Mouse (Mus musculus) skeletal muscle tissue, adult 2 months (tissue): ENCODE results near the gene Nr4a2.

Source experiments
- DNase-seq: peaks from one replicate; pipeline ENCODE4 v3.0.0-alpha.2; 2012; ENCODE audit warnings: low read depth, low spot score

Nr4a2 gene

DNA sequence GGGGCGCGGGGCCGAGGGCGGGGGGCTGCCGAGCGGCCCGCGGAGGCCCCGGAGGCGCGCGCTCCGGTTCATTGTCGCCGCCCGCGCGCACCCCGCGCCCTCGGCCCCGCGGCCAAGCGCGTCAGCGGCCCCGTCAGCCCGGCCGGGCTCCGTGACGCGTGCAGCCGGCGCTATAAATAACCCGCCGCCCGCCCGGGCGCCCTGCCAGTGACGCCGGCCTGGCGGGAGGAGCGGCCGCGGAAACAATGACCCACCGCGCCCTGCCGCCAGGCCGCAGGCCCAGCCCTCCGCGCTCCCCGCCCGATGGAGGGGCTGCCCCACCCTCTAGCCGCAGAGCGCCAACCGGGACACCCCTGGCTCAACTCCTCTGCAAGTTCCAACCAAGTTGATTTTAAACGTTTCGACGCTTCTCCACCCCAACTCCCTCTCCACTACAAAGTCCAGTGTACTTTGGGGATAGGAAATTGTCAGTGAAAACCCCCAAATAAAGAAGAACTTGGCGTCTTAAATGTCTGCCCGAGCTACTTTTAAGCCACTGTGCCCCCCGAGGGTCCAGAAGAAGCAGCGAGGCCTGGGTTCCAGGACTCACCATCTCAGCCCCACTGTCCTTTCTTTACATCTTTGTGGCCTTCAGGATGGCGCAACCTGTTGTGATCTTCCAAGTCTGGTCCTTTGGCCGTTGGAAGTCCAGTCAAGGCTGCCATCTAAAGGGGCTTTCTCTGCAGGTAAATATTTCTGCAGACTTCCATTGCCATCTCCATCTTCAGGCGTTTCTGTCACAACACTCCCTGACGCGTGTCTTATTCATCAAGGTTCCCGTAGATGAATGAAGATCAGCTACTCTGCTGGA lies at the start of gene Nr4a2:
Gene Nr4a2 (minus strand): TSS at position 13 of the 850 bp plus-strand sequence.
- peak; percentile 83 for DNase-seq

DNA sequence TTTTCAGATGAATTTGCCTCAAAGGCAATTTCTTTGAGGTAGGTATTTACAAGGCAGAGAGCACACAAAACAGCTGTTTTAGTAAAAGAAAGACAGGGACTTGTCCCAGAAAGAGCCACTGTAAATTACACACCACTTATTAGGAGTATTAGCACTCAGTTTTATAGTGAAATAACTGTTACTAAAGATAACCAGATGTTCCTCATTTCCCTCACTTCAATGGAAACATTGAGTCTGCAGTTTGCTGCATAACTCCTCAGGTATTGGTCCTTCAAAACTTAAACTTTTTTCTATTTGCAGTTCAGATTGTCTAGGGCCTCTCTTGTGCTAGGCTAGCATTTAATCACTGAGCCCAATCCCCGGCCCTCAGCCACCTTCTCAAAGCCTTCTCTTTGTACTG lies 41.6 kb upstream of the Nr4a2 start:
- no peak for DNase-seq

DNA sequence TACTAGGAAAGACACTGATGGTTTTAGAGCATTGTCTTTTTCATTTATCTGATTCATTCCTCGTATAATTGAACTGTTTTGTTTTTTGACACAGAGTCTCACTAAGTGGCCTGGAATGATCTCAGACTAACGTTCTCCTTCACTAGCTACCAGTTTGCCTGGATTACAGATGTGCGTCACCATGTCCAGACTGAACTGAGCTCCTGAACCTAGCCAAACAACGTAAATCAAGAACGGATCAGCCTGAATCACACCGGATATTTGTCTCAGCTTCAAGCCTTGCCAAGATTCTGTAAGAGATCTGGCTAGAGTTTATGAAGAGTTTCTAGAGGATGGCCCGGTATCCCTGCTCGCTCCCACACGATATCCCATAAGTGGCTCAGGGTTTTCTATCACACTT lies 33.0 kb upstream of the Nr4a2 start:
- peak; percentile 37 for DNase-seq

DNA sequence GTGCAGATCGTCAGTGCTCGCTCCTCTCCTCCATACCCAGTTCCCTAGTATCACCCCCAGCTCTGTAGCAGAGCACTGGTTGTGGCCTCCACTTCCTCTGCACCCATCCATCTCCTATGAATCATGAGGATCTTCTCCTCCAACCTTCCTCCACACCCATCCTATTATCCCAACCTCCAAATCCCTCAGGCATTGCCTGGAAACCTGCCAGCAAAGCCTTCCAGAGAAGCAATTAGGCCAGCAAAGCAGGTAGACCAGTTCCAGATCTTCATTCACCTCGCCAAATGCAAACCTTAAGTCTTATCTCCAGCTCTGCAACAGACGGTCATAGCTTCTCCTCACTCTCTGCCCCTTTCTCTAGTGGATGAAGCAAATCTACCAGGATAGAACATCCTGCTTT lies 26.0 kb upstream of the Nr4a2 start:
- DNase-seq = no peak

DNA sequence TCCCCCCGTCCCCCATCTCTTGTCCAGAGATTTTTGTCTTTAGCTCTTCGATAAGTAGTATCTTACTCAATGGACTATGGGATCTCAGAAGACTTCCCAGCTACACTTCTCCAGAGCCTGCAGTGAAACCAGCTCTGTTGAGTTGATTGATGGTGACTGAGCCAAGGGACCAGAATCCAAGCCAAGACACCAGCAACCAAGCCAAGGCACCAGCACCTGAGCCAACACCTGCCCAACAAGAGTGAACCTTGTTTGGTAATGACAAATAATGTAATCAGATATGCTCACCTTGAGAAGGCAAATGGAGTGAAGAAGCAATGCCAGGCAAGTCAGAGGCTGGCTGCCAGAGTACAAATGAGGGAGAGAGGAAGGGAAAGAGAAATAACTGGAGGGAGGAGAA lies 24.4 kb upstream of the Nr4a2 start:
- no peak for DNase-seq

DNA sequence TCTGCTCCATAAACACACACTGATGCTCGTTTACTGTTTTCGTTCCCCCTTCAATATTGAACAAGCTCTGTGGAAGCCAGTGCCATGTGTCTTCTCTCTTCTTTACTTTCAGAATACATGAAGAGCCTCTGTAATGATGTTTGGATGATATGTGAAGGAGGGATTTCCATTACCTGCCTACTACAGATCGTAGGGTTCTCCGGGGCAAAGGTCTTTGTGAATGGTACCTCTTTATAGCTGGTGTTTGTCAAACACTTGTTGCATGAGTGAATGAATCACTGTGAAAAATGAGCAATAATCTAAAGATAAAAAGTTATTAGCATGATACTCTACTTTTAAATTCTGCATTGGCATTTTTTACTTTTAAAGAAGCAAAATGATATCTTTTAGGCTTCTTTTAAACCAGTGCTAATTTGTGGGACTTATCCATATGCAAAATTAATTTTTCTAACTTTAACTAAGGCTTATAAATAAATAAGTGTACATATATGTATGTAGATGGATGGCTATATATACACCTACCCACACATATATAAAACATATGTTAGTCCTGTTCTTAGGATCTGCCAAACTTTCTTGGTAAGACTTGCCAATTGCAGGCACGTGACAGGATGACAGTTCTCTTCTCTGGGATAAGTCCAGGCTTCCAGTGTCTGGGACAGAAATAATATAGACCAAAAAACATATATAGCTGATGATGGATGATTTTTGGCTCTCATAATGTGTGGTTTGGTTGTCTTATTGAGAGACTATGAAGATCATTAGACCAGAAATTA lies 22.0 kb upstream of the Nr4a2 start:
- no peak for DNase-seq

DNA sequence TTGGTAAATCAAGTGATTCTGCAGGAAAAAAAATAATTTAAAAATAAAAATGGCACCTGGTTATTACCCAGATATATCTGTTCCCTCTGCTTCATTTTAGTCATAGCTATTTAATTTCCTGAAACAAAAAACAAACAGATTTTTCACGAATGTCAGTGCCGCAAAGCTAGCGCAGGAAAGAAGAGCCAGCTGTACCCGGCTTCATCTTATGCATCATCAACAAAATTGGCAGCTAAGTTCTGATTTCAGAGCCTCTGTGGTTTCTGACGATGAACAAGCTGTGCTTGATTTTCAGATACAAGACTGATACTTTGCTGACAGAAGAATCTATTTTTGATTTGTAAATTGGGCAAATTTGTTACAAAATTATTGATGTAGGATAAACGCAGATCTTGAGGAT lies 14.8 kb upstream of the Nr4a2 start:
- DNase-seq = no peak

DNA sequence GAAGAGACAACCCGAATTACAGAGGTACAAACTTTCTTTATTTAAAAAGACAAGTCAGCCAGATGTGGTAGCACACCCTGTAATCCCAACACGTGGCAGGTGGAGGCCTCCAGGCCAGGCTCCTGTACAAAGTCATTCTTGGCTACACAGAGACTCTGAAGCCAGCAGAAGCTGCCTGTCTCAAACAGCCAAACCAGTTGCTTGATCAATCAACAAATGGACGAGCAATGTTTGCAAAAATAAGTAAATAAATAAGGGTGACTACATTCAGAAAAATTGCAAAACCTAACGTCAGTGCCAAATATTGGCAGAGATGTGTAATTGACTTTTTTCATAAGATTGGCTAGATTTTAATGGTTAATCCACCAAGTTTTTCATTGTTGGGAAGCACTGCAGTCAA lies 3.7 kb upstream of the Nr4a2 start:
- no peak for DNase-seq

DNA sequence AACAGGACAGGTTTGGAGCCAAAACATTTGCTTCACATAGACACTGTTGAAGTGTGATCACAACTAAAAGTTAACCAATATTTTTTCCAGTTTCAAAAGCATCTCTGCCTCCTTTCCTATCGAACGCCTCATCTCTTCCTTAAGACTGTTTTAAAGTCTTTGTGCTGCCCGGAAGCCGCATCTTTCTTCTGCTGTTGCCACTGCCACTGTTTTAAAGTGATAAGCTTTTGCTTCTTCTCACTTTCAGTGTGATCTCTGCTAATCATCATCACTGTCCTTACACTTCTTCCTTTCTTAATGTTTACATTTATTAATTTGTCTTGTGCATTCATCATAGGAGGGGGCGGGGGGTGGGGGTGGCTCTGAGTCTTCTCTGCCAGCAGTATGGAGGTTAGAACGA lies 2.1 kb upstream of the Nr4a2 start:
- DNase-seq = no peak

DNA sequence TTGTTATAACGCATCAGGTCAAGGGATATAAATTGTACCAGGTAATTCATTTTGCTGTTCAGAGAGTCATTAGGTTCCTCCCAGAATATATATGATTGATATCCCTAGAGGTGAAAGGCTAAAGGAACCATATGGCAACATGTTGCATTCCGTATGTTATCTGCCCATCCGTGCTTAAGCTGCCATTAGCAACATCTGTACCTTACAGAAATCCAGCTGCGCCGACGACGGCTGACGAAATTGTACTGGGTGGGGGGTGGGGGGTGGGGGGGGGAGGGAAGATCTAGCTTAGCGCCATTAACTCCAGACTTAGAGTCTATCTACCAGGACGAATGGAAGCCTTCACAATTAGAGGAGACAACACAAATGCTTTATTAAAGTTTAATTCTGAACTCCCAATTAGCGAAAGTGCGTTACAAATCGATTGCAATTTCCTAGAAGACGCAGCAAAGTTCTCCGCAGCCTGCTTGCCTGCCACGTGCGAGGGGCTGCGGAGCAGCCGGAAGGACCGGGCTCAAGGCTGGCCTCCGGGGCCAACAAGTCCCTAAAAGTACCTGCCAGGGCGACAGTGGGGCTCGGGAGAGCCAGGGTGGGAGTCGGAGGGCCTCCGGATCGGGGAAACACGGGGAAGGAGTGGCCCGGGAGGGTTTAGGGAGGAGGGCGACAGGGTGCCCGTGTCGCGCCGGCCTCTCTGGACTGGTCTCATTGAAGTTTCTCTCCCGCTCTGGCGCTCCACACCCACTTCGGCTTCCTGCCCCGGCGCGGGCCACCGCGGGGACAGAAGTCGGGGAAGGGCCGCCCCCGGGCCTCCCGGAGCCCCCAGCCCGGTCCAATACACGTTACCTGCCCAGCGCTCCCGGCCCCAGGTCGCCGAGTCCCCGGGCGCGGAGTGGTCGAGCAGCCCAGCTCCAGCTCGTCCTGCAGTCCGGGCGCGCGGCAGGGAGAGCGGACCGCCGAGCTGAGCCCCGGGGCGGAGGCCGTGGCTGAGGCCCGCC lies 520 bp downstream of the Nr4a2 start:
- DNase-seq = no peak

DNA sequence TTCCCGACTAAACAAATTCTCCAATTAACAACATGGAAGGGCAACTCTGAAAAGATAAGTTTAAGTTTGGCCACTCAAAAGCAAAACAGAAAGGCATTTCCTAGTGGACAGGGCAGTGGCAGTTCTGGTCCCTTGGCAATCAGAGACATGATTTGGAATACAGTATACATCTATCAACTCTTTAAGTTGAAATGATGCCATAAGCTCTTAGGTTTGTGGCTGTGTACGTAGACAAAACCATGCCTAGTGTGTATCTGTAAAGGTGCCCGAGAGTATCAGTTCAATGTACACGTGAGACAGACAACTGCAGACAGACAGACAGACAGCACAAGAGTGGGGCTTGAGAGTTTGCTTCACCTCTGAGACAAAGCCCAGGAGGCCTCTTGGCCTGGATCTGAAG lies 2.7 kb downstream of the Nr4a2 start:
- no peak for DNase-seq

DNA sequence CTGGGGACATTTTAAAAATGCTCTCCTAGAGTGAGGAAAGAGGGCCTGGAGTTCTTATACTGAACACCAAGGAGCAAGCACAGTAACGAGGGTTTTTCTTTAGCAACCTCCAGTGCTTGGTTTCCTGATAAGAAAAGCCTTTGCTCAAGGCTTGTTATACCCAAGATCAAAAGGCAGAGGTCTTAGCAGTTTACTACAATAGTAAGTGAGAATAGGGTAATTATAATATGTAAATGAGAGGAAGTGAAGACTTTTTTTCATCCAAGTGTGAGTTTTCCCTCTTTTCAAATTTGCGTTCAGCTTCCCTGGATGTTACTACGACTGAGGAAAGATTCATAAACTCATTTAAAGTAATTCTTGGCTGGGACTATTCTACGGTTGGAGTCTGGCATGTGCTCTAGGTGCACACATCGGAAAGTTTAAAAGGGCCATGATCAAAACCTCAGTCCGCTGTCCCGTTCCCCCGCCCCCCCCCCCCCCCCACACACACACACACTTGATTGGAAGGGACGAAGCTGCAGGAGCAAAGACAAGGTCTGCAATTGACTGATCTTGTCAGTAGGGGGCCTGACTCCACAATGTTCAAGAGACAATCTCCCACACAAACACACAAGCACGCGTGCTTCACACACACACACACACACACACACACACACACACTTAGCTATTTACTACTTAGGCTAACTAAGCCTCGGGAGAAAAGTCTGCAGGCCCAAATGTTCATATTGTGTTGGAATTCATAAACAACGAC lies 6.4 kb downstream of the Nr4a2 start:
- DNase-seq = peak; percentile 85

DNA sequence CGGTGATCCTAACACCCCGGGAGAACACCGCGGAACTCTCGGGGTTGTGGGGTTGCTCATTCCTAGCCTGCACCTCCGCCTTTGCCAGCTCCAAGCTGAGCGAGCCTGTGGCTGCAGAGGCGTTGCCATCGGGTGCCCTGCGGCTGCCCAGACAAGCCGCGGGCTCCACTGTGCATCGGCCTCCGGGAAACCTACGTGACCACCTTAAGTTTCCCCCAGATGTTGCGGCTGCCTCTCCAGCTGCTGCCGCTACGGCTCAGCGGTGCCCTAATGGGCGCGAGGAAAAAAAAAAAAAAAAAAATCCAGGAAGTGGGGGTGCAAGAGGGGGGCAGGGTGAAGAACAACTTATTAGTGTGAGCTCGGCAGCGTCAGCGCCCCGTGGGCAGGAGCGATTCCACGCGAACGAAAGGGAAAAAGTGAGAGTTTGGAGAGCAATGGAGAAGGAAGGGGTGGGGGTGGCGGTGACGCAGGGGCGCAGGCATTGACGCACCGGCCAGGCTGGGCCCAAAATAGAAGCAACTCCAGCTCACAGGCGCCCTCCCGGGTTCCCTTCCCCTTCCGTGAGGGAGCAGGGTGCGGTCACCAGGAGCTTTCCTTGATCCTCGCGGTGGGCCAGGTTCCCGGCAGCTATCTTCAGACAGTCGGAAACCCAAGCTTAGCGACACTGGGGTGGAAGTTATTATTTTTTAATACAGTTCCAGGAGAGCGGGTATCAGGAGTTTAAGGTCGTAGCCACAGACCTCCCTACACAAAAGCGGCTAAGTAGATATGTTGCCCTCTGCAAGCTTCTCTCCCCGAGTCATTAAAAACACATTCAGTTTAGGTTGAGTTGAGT lies 7.2 kb downstream of the Nr4a2 start:
- DNase-seq = peak; percentile 90

DNA sequence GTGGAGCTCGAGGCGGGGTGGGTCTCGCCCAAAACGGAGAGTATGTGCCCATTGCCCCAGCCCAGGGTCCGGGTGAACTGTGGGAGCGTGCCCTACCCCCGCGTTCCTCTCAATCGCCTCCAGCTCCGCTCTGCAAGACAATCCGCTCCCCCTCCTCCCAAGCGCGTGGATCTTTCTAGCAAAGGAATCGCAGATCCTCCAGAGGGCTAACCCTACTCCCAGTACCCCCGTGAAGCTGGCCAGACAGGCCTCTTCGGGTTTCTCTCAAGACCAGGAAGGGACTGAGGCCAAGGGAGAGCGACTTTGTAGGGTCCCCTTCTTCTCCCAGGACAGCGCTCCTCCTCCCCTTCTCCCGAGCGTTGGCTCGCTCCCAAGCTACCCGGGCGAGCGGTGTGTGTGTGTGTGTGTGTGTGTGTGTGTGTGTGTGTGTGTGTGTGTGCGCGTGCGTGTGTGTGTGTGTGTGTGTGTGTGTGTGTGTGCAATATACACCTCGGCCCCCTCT lies 7.9 kb downstream of the Nr4a2 start:
- peak; percentile 45 for DNase-seq

DNA sequence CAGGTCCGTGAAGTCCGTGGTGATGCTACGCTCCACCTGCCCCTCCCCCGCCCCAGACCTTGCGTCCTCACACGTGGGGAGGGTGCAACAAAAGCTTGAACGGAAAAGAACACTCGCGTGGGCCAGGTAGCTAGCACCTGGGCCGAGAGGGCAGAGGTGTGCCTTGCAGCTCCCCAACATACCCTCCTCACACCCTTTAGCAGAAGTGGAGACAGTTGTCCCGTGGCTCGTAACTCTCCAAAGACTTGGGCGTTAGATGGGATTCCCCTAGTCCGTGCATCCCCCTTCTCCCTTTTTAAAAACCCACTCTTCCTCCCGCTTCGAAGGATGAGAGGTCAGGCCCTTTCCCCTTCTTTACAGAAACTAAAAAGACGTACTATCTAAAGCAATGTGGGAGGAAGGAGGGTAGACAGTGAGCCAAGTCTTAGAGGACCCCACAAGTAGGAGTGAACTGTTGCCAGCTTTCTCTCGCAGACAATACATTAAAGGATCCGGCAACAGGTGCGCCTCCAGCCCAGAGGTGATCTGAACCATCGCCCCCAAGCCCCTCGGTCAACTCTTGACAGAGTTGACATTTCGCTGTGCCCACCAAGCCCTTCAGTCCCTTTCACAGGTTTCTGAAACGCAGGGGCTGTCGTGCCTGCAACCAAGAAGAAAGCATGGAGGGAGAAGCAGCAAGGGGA lies 8.5 kb downstream of the Nr4a2 start:
- DNase-seq = no peak

DNA sequence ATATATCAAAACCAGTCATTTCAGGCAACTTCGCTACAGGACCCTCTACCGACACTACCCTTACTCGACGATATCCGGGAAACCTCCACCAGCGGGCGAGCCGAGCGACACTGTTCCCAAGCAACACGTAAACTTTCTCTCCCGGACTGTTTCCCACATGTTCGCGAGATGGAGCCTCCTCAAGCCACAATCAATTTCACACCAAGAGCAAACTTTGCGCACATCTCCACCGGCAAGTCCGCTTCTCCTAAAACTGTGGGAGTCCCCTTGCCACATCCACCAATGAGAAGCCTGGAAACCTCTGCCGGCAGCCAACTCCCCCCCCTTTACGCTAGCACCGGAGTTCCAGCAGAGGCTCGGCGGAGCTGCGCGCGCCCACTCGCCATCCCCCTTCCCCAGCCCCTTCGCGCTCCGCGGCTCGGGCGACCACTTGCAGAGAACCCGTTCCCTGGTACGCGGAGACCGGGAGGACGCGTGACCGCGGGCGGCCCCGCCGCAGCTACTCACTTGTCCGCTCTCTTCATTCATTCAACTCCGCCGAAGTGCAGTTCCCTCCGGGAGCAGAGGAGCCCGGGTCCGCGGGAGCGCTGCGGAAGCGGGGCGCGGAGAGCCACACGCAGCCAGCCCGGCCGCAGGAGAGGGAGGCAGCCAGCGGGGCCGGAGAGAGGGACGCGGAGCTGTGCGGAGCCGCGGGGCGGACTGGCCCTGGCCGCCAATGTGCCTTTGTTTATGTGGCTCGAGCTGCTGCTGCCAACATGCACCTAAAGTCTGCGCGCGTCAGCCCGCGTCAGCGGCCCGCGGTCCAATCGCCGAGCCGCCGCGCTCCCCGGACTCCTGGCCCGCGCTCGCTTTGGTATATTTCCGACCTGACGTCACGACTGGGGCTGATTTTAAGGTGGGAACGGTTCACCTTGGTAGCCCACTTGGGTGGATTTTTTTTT lies 9.3 kb downstream of the Nr4a2 start:
- DNase-seq = peak; percentile 58

DNA sequence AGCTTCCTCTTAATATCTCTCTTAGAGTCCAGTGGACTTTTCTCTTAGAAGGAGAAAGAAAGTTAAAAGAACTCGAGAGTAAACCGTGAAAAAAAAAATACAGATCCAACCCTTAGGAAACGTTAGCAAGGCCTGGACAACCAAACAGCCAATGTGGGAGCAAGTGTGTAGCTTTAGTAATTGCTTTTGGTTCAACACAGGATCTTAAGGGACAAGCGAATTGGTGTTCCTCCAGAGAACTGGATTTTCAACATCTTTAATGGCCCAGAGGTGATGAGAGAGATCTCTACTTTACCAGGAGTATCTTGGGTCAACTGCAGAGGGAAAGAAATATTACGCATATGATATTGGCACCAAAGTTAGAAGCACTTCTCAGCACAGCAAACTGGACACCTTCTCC lies 10.4 kb downstream of the Nr4a2 start:
- no peak for DNase-seq

DNA sequence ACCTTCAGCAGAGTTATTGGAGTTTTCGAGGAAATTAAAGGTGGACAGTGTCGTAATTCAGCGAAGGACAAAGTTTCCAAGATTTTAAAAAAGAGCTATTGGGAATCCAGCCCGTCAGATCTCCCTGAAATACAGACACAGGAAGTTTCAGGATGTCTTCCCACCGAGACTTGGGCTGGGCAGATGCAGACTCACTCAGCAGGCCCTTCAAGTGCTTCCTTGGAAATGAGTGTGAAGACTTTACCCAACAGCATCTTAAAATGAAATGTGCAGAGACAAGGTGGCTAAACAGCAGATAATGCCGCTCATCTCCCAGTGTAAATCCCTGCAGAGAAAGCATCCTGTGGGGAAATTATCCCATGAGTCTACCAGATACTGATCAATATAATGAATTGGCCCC lies 10.9 kb downstream of the Nr4a2 start:
- no peak for DNase-seq
